Mouse (Mus musculus): Measurements from ENCODE around the gene Syde1.
A peak's percentile ranks its signal among the peaks of the same experiment; 100 is the strongest.
"Not testable (repeated sequence)": the region's sequence is repeated elsewhere in the genome, so short reads cannot be mapped to it uniquely, and the experiment has no call there.

The Syde1 gene

DNA sequence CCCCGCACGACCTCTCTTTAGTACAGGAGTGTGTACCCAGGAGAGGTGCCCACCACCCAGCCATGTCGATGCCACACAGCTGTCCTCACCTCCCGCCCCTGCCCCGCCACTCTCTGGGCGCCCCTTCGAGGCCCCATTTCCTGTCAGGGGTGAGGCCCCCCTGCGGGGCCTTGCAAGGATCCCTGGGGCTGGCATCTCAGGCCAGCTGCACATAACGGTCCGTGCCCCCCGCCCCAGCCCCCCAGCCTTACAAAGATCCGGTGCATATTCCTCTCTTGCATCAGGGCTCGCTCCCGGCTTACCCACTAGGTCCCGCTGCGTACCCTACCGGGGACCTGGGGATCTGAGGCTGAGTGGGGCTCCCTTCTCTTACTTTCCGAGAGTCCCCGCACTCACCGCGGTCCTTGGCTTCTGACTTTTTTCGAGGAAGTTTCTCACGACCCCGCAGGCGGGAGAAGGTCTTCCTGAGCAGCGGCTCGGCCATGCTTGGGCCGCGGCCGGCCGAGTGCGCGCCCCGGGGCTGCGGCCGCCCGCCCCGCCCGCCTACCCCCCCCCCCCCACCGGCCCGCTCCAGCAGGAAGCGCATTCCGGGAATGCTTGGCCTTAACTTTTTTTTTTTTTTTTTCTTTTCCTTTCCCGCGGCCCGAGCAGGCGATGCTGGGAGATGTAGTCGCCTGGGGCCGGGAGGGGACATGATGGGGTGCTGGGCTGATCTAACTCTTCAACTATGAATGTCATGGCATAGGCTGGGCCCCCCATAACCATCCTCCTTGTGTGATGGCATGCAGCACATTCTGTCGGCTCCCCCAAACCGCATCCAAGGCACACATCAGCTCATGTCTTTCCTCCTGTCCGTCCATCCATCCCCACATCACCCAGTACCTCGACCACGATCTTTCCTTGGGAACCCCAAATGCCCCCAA is at the start of gene Syde1:
TSS of gene Syde1 (minus strand) at position 559 of the 923 bp plus-strand sequence.
- no peak for DNase-seq (ENCODE audit: low spot score in 2 of 2)

DNA sequence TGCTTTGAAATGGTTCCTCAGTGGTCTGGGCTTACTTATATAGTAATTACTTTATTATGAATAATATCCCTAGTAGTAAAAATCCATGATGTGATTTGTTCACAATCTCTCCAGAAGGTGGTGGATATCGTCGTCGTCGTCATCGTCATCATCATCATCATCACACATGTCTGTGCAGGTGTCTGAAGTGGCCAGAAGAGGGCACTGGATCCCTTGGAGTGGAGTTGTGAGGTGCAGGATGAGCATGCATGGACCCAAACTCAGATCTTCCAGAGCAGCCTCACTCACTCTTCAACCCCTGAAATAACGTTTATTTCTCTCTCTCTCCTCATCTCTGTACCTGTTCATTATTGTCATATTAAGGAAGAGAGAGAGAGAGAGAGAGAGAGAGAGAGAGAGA is 40.5 kb upstream of the Syde1 start:
- DNase-seq (ENCODE audit: low spot score in 2 of 2), result peak in 1 of 2 experiments; percentile 17

- DNase-seq (ENCODE audit: low spot score in 2 of 2), result peak; percentile 9 to 10
Measured at GRCm38 (mm10) chr10:78630194-78630593, 38.4 kb upstream of the Syde1 start.

GRCm38 (mm10) chr10:78623143-78623542 is 31.4 kb upstream of the Syde1 start:
- DNase-seq (ENCODE audit: low spot score in 2 of 2), result not testable (repeated sequence)

DNA sequence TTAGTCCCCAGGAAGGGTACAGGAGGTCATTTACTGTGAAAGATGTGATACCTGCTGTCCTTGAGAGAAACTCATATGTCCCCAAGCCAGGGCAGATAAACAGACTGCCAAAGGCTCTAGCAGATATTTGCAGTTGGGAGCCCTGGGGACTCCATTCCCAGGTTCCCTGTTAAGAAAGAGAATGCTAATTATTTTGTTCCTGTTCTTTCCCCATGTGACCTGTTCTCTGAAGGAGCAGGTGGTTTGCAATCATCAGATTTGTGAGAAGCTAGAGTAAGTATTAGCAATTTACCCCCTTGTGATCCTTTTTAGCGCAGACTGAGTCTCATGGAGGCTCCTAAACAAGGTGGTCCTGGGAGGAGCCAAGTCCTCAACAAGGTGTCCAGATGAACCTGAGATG is 26.2 kb upstream of the Syde1 start, which contains the start of gene Olfr1357:
TSS of gene Olfr1357 (minus strand) at position 101 of the 400 bp plus-strand sequence.
- no peak for DNase-seq (ENCODE audit: low spot score in 2 of 2)

- no peak for DNase-seq (ENCODE audit: low spot score in 2 of 2)
Measured at GRCm38 (mm10) chr10:78607602-78608001, 15.8 kb upstream of the Syde1 start.

GRCm38 (mm10) chr10:78605080-78605479 is 13.3 kb upstream of the Syde1 start:
- DNase-seq (ENCODE audit: low spot score in 2 of 2), result peak in 1 of 2 experiments; percentile 38

GRCm38 (mm10) chr10:78599865-78600264 is 8.1 kb upstream of the Syde1 start:
- DNase-seq (ENCODE audit: low spot score in 2 of 2), result no peak

DNA sequence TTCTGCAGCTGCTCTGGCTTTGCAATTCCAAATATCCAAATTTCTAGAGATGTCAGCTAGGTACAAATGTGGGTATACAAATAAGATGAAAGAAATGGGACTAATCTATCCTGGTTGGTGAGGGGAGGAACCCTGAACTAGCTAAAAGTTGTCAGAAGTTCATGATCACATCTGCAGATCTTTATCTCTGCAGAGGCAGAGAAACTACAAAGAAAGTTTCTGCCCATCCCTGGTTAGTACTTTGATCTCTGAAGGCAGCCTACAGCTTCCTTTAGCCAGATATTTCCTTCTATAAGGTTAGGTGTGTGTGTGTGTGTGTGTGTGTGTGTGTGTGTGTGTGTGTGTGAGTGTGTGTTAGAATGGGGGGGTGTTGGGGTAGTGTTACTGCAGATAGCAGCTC is 2.8 kb upstream of the Syde1 start:
- no peak for DNase-seq (ENCODE audit: low spot score in 2 of 2)

GRCm38 (mm10) chr10:78594157-78594556 is 2.4 kb upstream of the Syde1 start:
- no peak for DNase-seq (ENCODE audit: low spot score in 2 of 2)

- no peak for DNase-seq (ENCODE audit: low spot score in 2 of 2)
Measured at GRCm38 (mm10) chr10:78593736-78594135, 2.0 kb upstream of the Syde1 start.

DNA sequence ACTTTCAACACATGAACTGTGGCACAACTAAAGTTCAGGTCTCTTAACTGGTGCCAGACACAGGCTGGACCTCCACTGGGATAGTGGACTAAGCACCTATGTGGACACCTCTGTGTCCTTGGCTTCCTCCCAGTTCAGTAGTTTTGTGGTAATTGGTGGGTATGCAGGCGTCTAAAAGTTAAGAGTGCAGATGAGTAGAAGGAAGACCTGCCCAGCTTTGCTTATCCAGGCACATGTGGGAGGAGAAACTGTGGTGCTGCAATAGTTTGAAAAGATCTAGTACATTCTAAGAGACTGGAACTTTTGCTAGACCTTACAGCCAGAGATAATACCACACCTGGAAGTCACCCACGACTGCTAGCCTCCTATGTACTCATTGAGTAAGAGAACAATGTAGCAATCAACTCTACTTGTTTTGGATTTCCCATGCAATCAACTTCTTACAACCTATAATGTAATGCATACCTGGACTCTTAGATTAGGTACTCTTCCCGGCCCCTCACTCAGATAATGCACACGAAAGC is 1.2 kb upstream of the Syde1 start:
- no peak for DNase-seq (ENCODE audit: low spot score in 2 of 2)

- no peak for DNase-seq (ENCODE audit: low spot score in 2 of 2)
Measured at GRCm38 (mm10) chr10:78590744-78591143, 1.0 kb downstream of the Syde1 start.

DNA sequence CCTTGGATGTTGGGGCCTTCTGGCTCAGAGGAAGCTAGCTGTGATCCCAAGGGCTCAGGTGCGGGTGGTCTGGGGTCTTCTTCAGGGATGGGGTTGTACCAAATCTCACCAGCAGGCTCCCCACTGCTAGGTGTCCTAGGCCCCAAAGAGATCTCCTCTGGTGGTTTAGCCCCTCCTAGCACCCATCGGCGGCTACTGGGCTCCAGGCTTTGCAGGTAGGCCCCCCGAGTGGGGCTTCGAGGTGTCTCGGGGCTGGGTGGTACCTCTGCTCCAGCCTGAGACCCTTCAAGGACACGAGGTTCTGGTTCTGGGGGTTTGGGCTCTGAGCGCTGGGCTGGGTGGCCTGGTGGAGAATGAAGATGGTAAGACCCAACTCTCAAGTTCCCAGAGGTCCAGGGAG is 1.9 kb downstream of the Syde1 start:
- DNase-seq (ENCODE audit: low spot score in 2 of 2), result no peak

- DNase-seq (ENCODE audit: low spot score in 2 of 2), result no peak
Measured at GRCm38 (mm10) chr10:78589291-78589690, 2.5 kb downstream of the Syde1 start.

- DNase-seq (ENCODE audit: low spot score in 2 of 2), result no peak
Measured at GRCm38 (mm10) chr10:78586026-78586425, 5.7 kb downstream of the Syde1 start.

- no peak for DNase-seq (ENCODE audit: low spot score in 2 of 2)
Measured at GRCm38 (mm10) chr10:78585606-78586005, 6.2 kb downstream of the Syde1 start.

- no peak for DNase-seq (ENCODE audit: low spot score in 2 of 2)
Measured at GRCm38 (mm10) chr10:78584996-78585395, 6.8 kb downstream of the Syde1 start.

DNA sequence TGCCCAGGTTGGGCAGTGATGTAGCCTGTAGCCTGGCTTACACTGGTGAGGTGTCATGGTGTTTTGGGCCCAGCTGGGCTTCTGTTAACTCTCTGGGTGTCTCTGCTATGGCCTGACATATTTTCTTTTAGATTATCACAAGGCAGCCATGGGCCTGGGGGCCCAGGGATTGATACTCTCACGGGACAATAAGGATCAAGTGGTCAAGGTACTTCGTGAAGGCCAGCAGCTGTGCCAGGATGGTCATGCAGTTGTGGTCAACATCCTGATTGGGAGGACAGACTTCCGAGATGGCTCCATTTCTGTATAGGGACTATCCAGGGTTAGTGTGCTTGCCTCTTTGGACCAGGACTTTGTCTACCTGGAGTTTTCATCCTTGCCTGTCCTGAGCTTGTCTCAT is 7.8 kb downstream of the Syde1 start:
- no peak for DNase-seq (ENCODE audit: low spot score in 2 of 2)

DNA sequence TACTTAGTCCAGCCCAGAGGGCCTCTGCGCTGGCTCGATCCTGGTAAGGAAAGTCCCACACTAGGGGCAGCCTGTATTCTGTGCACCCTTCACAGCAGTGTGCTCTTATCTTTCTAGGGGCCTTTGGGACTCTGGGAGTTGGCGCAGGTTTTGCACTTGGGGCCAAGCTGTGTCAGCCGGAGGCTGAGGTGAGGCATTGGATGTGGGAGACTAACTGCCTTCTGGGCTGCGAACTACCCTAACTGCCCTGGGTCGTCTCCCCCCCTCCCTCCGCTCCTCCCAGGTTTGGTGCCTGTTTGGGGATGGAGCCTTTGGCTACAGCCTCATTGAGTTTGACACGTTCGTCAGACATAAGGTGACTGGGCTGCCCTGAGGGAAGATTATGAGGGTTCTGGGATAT is 8.4 kb downstream of the Syde1 start:
- no peak for DNase-seq (ENCODE audit: low spot score in 2 of 2)

DNA sequence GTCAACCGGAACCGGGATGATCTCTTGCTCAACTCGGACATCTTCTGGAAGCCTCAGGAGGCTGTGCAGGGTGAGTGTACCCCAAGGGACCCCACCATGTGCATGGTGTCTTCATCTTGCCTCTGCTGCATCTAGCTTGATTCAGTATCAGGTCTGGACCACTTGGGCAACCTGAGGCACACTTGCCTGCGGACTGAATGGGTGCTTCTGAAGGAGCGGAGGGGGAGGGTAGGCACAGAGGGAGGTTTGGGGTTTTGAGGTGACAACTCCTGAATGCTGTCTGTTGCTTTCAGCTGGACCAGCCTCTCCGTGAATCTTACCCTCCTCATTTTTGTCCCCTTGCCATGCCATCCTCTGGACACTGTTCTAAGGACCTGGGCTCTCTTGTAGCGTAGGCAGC is 10.6 kb downstream of the Syde1 start:
- DNase-seq (ENCODE audit: low spot score in 2 of 2), result no peak

- no peak for DNase-seq (ENCODE audit: low spot score in 2 of 2)
Measured at GRCm38 (mm10) chr10:78578204-78578603, 13.6 kb downstream of the Syde1 start.
